Mouse (Mus musculus) limb, embryonic 11.5 days (tissue): ENCODE measurements around the gene Sbf2. TPM values are rescaled to one million over a fixed set of nuclear protein-coding genes. Genes with fewer than 3 reads are reported as not detected.
"Not testable (repeated sequence)": the region's sequence is repeated elsewhere in the genome, so short reads cannot be mapped to it uniquely, and the experiment has no call there.

ENCODE experiments used
- ATAC-seq: fragments of 200-750 bp; cut with Nextera tagmentation; 2 replicates; pipeline ENCODE4 v1.8.0; 2017; ENCODE audit warnings: low read depth; ENCODE audit not compliant: insufficient number of reproducible peaks, low FRiP score, low TSS enrichment
- DNase-seq: peaks from one replicate; pipeline ENCODE4 v3.0.0-alpha.2; 2015; ENCODE audit warnings: low spot score
- H3K27ac ChIP-seq: fragments of 300-500 bp; sonication (generic); replicated peaks from 2 replicates; pipeline ENCODE4 v1.5.1; 2014; ENCODE audit warnings: low read depth, mild to moderate bottlenecking, low read length
- H3K27me3 ChIP-seq: fragments of 300-500 bp; sonication (generic); 2 replicates; pipeline ENCODE4 v1.6.1; 2014; ENCODE audit warnings: mild to moderate bottlenecking, low read length, mixed read lengths; ENCODE audit not compliant: control insufficient read depth, insufficient read depth
- H3K36me3 ChIP-seq: fragments of 300-500 bp; sonication (generic); 2 replicates; pipeline ENCODE4 v1.6.1; 2014; ENCODE audit warnings: mild to moderate bottlenecking, low read length, moderate library complexity, mixed read lengths; ENCODE audit not compliant: control insufficient read depth, insufficient read depth
- H3K4me1 ChIP-seq: fragments of 300-500 bp; sonication (generic); 2 replicates; pipeline ENCODE4 v1.6.1; 2014; ENCODE audit warnings: low read length, mixed read lengths; ENCODE audit not compliant: control insufficient read depth, insufficient read depth
- H3K4me2 ChIP-seq: fragments of 300-500 bp; sonication (generic); 2 replicates; pipeline ENCODE4 v1.6.1; 2014; ENCODE audit warnings: low read depth, mild to moderate bottlenecking, moderate library complexity; ENCODE audit not compliant: severe bottlenecking
- H3K4me3 ChIP-seq: fragments of 300-500 bp; sonication (generic); 2 replicates; pipeline ENCODE4 v1.5.1; 2014; ENCODE audit warnings: low read depth, low read length
- H3K9ac ChIP-seq: fragments of 300-500 bp; sonication (generic); 2 replicates; pipeline ENCODE4 v1.6.1; 2014; ENCODE audit warnings: mild to moderate bottlenecking, low read length
- H3K9me3 ChIP-seq: fragments of 300-500 bp; sonication (generic); 2 replicates; pipeline ENCODE4 v1.6.1; 2016; ENCODE audit warnings: low read length; ENCODE audit not compliant: control insufficient read depth
- WGBS: fragments of 180-500 bp; shearing (Covaris S2); extraction: QIAGEN DNeasy Blood & Tissue Kit; methylation state at CpG from one replicate; pipeline ENCODE4 v1.1.7; 2014; 5-methylcytosine and 5-hydroxymethylcytosine counted together
- polyA plus RNA-seq: library from polyadenylated mRNA; unstranded; fragments of >200 nt; fragmentation: Nextera tagmentation; extraction: Ambion mirVana; gene quantifications from 2 replicates; pipeline ENCODE4 v1.2.1, GENCODE M21; 2014

Sbf2 gene
- polyA plus RNA-seq, 1 experiment from 2014 or later = 31.4 TPM

DNA sequence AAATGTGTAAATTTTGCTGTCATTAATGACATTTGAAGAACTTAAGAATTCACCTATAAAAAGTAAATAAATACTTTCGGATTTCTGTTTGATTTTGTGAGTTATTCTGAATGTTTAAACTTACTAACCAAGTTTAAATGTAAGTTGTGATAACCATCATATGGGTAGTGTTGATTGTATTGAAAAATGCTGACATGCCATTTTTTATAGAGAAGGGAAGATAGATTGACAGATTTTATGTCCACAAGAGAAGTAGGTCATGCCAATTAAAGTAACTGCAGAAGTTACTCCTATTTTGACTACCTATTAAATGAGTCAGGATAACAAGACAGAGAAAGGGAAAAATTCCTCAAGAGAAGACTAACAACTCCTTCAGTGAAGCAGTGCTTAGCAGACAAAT is 53.1 kb downstream of the Sbf2 start:
- ATAC-seq = no peak
- DNase-seq = no peak
- Histone ChIP-seq H3K27me3 (no peaks in the 10 kb centered on the region), H3K9me3 (no peaks in the 10 kb centered on the region), H3K4me2 (no peak overlapping the region), H3K36me3 (no peaks in the 10 kb centered on the region), H3K4me1 (no peaks in the 10 kb centered on the region), H3K4me3 (no peak overlapping the region), H3K27ac (no peak overlapping the region), H3K9ac (no peak overlapping the region)
- 89% methylated on average over 1 of the region's 1 CpGs for WGBS

DNA sequence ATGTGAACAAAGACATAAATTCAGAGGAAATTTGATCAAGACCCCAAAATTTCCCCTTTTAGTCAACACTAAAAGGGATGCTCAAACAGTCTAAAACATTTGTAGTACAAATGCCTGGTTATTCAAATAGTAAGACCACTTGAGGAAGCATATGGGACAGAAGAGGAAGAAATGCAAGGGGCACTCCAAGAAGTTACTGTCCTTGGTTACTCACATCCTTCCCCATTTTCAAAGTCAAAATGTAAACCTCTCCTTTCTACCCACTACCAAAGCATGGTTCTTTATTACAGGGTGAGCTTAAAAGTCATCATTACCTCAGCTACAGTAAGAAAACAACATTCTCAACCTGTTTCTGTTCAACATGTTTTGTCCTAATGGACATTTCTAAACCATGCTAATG is 57.7 kb downstream of the Sbf2 start:
- ATAC-seq (no peak), DNase-seq (no peak)
- Histone ChIP-seq H3K9me3 (no peaks in the 10 kb centered on the region), H3K36me3 (no peaks in the 10 kb centered on the region), H3K4me1 (no peaks in the 10 kb centered on the region), H3K27me3 (no peaks in the 10 kb centered on the region), H3K27ac (no peak overlapping the region), H3K4me3 (no peak overlapping the region), H3K9ac (no peak overlapping the region), H3K4me2 (no peak overlapping the region)

DNA sequence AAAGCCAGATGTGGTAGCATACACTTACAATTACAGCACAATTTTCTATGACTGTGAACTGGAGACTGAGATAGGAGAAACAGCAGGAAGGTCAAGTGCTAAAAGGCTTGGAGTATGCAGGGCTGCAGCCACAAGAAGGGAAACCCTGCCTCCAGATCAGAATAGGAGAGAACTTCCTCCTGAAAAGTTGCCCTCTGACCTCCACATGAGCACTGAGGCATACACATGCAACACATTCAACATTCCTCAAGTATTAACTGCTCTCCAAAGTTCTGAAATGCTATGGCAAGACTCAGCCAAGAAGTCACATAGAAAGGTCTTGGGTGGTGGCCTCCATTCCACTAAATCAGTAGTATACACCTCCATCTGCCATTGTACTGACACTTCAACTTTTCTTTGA is 58.5 kb downstream of the Sbf2 start:
- no peaks in the 10 kb centered on the region for H3K4me1 ChIP-seq
- ATAC-seq = no peak
- H3K27me3 ChIP-seq = no peaks in the 10 kb centered on the region
- H3K4me2 ChIP-seq = no peak overlapping the region
- no peaks in the 10 kb centered on the region for H3K9me3 ChIP-seq
- no peaks in the 10 kb centered on the region for H3K36me3 ChIP-seq
- no peak overlapping the region for H3K9ac ChIP-seq
- no peak overlapping the region for H3K27ac ChIP-seq
- DNase-seq = no peak
- no peak overlapping the region for H3K4me3 ChIP-seq

- H3K9ac ChIP-seq = no peak overlapping the region
- no peak overlapping the region for H3K4me2 ChIP-seq
- no peaks in the 10 kb centered on the region for H3K9me3 ChIP-seq
- no peak overlapping the region for H3K4me3 ChIP-seq
- no peaks in the 10 kb centered on the region for H3K4me1 ChIP-seq
- no peaks in the 10 kb centered on the region for H3K36me3 ChIP-seq
- ATAC-seq = no peak
- no peak for DNase-seq
- no peaks in the 10 kb centered on the region for H3K27me3 ChIP-seq
- no peak overlapping the region for H3K27ac ChIP-seq
- 92% methylated on average over 1 of the region's 1 CpGs for WGBS
Measured at GRCm38 (mm10) chr7:110555260-110555659, 59.5 kb downstream of the Sbf2 start.

GRCm38 (mm10) chr7:110548268-110548667 is 66.5 kb downstream of the Sbf2 start:
- ATAC-seq (no peak), DNase-seq (no peak)
- H3K9me3 ChIP-seq = no peaks in the 10 kb centered on the region
- no peak overlapping the region for H3K4me2 ChIP-seq
- no peaks in the 10 kb centered on the region for H3K36me3 ChIP-seq
- H3K27me3 ChIP-seq = no peaks in the 10 kb centered on the region
- H3K4me1 ChIP-seq = no peaks in the 10 kb centered on the region
- H3K4me3 ChIP-seq = no peak overlapping the region
- H3K9ac ChIP-seq = no peak overlapping the region
- no peak overlapping the region for H3K27ac ChIP-seq
- WGBS = 92% methylated on average over 1 of the region's 1 CpGs

DNA sequence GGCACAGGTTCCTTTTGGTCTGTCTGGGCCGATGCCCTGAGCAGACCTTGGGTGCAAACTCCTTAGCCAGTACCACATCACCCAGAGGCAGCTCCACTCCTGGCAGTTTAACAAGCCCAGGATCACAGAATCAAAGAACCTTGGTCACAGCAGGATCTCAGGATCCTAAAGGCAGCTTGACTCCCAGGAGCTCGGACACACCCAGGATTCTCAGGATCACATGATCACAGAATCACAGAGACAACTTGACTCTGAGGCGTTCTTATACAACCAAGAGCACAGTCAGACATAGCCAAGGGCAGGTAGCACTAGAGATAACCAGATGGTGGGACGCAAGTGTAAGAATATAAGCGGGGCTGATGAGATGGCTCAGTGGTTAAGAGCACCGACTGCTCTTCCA is 71.4 kb downstream of the Sbf2 start:
- no peak overlapping the region for H3K4me3 ChIP-seq
- H3K36me3 ChIP-seq = no peaks in the 10 kb centered on the region
- no peaks in the 10 kb centered on the region for H3K9me3 ChIP-seq
- H3K4me2 ChIP-seq = no peak overlapping the region
- no peak overlapping the region for H3K27ac ChIP-seq
- no peaks in the 10 kb centered on the region for H3K27me3 ChIP-seq
- H3K9ac ChIP-seq = no peak overlapping the region
- 85% methylated on average over 6 of the region's 6 CpGs for whole genome bisulfite sequencing
- DNase-seq = no peak
- H3K4me1 ChIP-seq = no peaks in the 10 kb centered on the region
- ATAC-seq = no peak

DNA sequence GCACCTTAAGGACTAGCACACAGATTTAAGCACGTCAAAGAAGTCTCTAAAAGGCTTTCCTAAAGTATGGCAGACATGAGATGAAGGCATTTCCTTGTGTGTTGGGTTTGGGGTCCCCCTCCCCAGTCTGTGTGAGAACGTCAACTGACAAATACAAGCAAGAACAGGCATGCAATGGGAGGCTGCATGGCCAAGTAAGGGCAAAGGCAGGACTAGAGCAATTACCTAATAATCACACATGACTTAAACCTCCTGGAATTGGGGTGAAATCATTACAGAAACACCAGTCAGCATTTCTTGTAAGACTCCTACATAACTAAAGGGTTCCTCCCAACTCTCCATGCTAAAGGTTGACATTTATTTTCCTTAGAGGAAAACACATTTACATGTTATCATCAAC is 75.5 kb downstream of the Sbf2 start:
- 54% methylated on average over 2 of the region's 2 CpGs for WGBS

DNA sequence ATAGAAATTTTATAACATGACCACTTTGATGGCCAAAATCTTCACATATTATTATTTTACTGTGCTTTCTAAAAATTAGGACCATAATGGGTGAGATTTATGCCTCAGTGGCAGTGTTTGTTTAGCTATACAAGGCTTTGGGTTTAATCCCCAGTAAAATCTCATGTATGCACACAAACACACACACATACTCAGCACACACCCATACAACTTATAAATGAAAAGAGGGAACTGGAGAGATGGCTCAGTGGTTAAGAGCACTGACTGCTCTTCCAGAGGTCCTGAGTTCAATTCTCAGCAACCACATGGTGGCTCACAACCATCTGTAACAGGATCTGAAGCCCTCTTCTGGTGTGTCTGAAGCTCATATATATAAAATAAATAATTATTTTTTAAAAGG is 84.4 kb downstream of the Sbf2 start:
- not testable (repeated sequence) for H3K27me3 ChIP-seq, H3K4me1 ChIP-seq, H3K9me3 ChIP-seq, H3K9ac ChIP-seq, H3K4me2 ChIP-seq, H3K36me3 ChIP-seq, H3K27ac ChIP-seq, ATAC-seq, DNase-seq, H3K4me3 ChIP-seq

More for the DNA sequence above, 75.5 kb downstream of the Sbf2 start:
- H3K9me3 ChIP-seq = no peaks in the 10 kb centered on the region
- DNase-seq (no peak), ATAC-seq (no peak)
- no peak overlapping the region for H3K4me3 ChIP-seq
- no peak overlapping the region for H3K9ac ChIP-seq
- no peaks in the 10 kb centered on the region for H3K27me3 ChIP-seq
- H3K36me3 ChIP-seq = no peaks in the 10 kb centered on the region
- H3K4me1 ChIP-seq = no peaks in the 10 kb centered on the region
- no peak overlapping the region for H3K4me2 ChIP-seq
- H3K27ac ChIP-seq = no peak overlapping the region

GRCm38 (mm10) chr7:110525090-110525775 is 89.5 kb downstream of the Sbf2 start:
- Histone ChIP-seq H3K4me2 (no peak overlapping the region), H3K4me3 (no peak overlapping the region), H3K36me3 (no peaks in the 10 kb centered on the region), H3K27ac (no peak overlapping the region), H3K27me3 (no peaks in the 10 kb centered on the region), H3K9me3 (no peaks in the 10 kb centered on the region), H3K4me1 (no peaks in the 10 kb centered on the region), H3K9ac (no peak overlapping the region)
- ATAC-seq (no peak), DNase-seq (no peak)
- WGBS = 64% methylated on average over 1 of the region's 1 CpGs
